Mouse (Mus musculus): ENCODE data around the gene Nf1. TPM values are rescaled to one million over a fixed set of nuclear protein-coding genes. Genes with fewer than 3 reads are reported as not detected.

Gene Nf1
- polyA plus RNA-seq, 1 experiment, result 8.0 TPM

DNA sequence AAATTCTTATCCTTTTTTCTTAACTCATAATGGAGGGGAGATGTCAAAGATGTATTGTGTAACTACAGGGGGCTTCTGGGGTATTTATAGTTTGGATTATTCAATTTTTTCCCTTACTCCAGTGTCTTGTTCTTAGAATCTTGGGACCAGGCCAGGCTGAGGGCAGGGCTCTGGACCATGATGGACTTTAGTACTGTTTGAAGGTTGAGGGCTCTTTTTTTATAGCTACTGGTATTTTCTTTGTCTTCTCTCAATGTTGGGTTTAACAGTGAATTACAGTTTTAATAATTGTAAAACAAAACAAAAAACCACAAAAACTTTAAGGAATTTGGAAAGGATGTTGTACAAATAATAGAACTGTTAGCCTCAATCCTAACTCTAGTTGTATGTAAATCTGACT is 113.5 kb downstream of the Nf1 start:
- Histone ChIP-seq H3ac (ENCODE audit: control insufficient read depth, insufficient read length, low read depth) (no peak overlapping the region), H3K27me3 (ENCODE audit: control insufficient read depth, insufficient read depth, insufficient read length) (no peaks in the 10 kb centered on the region), H3K79me2 (ENCODE audit: control insufficient read depth, insufficient read depth) (no peaks in the 10 kb centered on the region), H3K4me3 (ENCODE audit: insufficient read depth, poor library complexity, severe bottlenecking) (no peak overlapping the region), H3K79me3 (ENCODE audit: low read depth) (no peaks in the 10 kb centered on the region), H3K36me3 (ENCODE audit: control insufficient read depth, insufficient read depth) (peaks cover 70% of the 10 kb centered on the region)
- no peak for TF ChIP-seq MYOD1 (IDR thresholded peaks at IDR 0.05; ENCODE audit: control insufficient read depth, insufficient read length, low read depth)
- no peak for TF ChIP-seq CTCF (IDR thresholded peaks at IDR 0.05; ENCODE audit: control insufficient read depth, insufficient read depth, insufficient read length)
- no peak for TF ChIP-seq CEBPB (IDR thresholded peaks at IDR 0.05; ENCODE audit: low read depth)
- TF ChIP-seq USF1 (IDR thresholded peaks at IDR 0.05; ENCODE audit: low read depth), result no peak
- no peak for TF ChIP-seq MAX (IDR thresholded peaks at IDR 0.05)
- no peak for TF ChIP-seq MYOG (IDR thresholded peaks at IDR 0.05; ENCODE audit: control insufficient read depth, extremely low read depth, insufficient read length)

DNA sequence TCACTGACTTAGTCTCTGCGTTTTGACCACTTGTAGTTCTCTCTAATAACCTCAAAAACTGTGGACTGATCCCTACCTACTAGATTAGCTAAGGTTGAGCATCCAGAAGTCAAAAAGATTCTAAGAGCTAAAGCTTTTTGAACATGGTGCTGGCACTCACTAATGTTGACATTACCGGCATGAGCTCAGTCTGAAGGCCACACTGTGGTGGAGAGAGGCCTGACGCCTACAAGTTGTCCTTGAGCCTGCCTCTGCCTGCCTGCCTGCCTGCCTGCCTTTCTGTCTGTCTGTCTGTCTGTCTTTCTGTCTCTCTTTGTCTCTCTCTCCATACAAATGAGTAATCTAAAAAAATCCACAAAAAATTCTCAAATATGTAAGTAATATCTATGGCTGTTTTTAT is 118.4 kb downstream of the Nf1 start:
- Histone ChIP-seq H3K36me3 (ENCODE audit: control insufficient read depth, insufficient read depth) (peaks cover 81% of the 10 kb centered on the region), H3K27me3 (ENCODE audit: control insufficient read depth, insufficient read depth, insufficient read length) (no peaks in the 10 kb centered on the region), H3ac (ENCODE audit: control insufficient read depth, insufficient read length, low read depth) (no peak overlapping the region), H3K4me3 (ENCODE audit: insufficient read depth, poor library complexity, severe bottlenecking) (no peak overlapping the region), H3K79me2 (ENCODE audit: control insufficient read depth, insufficient read depth) (no peaks in the 10 kb centered on the region), H3K79me3 (ENCODE audit: low read depth) (no peaks in the 10 kb centered on the region)
- TF ChIP-seq FOSL1 (IDR thresholded peaks at IDR 0.05; ENCODE audit: insufficient read depth, low read length, poor library complexity, severe bottlenecking), result no peak
- no peak for TF ChIP-seq USF1 (IDR thresholded peaks at IDR 0.05; ENCODE audit: low read depth)
- no peak for TF ChIP-seq CEBPB (IDR thresholded peaks at IDR 0.05; ENCODE audit: low read depth)
- TF ChIP-seq MYOG (IDR thresholded peaks at IDR 0.05; ENCODE audit: control insufficient read depth, extremely low read depth, insufficient read length), result no peak
- no peak for TF ChIP-seq CTCF (IDR thresholded peaks at IDR 0.05; ENCODE audit: control insufficient read depth, insufficient read depth, insufficient read length)
- TF ChIP-seq MAX (IDR thresholded peaks at IDR 0.05), result no peak
- TF ChIP-seq MYOD1 (IDR thresholded peaks at IDR 0.05; ENCODE audit: control insufficient read depth, insufficient read length, low read depth), result no peak

DNA sequence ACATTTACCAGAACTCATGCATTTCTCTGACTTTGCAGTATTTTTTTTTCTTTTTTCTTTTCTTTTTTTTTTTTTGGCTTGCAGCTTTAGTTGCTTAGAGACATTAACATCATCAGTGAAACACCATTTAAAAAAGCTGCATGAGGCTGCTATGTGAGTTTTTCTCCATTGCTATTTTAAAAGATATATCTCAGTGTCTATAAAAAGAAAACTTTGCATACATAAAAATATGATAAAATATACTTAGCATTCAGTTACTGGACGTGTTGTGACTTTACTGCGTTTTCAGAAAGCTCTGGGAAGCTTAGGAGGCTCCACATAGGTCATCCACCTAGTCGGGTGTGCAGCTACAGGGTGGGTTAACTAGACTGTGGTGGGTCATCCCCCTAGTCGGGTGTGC is 120.4 kb downstream of the Nf1 start:
- no peak overlapping the region for H3K4me3 ChIP-seq (ENCODE audit: insufficient read depth, poor library complexity, severe bottlenecking)
- H3K79me2 ChIP-seq (ENCODE audit: control insufficient read depth, insufficient read depth), result no peaks in the 10 kb centered on the region
- H3K79me3 ChIP-seq (ENCODE audit: low read depth), result no peaks in the 10 kb centered on the region
- H3K27me3 ChIP-seq (ENCODE audit: control insufficient read depth, insufficient read depth, insufficient read length), result no peaks in the 10 kb centered on the region
- TF ChIP-seq MYOG (IDR thresholded peaks at IDR 0.05; ENCODE audit: control insufficient read depth, extremely low read depth, insufficient read length) (no peak), CEBPB (IDR thresholded peaks at IDR 0.05; ENCODE audit: low read depth) (no peak), MYOD1 (IDR thresholded peaks at IDR 0.05; ENCODE audit: control insufficient read depth, insufficient read length, low read depth) (no peak), CTCF (IDR thresholded peaks at IDR 0.05; ENCODE audit: control insufficient read depth, insufficient read depth, insufficient read length) (no peak), MAX (IDR thresholded peaks at IDR 0.05) (no peak), USF1 (IDR thresholded peaks at IDR 0.05; ENCODE audit: low read depth) (no peak), FOSL1 (IDR thresholded peaks at IDR 0.05; ENCODE audit: insufficient read depth, low read length, poor library complexity, severe bottlenecking) (no peak)
- H3ac ChIP-seq (ENCODE audit: control insufficient read depth, insufficient read length, low read depth), result no peak overlapping the region
- H3K36me3 ChIP-seq (ENCODE audit: control insufficient read depth, insufficient read depth), result peaks cover 75% of the 10 kb centered on the region

DNA sequence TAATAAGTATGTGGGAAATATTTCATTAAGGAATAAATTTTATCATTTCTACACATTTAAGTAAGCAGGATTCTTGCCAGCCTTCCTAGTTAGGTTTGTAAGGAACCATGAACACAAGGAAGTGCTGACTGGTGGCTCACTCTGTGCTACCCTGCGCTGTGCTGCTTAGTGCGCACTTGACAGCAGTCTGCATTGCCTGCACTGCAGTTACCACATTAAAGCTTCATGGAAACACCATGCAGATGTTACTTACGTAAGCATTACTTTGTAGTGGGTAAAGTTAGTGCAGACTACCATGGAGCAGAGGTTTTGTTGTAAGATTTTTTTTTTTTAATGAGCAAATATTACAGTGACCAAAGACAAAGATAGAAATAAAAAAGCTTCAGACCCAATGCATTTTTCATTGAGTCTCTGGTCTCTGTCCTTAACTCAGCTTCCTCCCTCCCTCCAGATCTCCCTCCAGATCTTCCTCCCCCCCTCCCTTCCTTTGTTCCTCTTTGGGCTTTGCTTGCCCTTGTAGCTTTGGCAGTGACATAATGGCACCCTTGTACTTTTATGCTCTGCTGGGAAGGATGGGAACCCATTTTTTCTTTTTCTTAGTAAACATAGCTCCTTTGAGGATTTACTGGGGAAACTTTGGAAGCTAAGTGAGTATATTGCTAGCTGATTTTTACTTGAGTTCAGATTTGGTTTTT is 121.4 kb downstream of the Nf1 start:
- no peak overlapping the region for H3K4me3 ChIP-seq (ENCODE audit: insufficient read depth, poor library complexity, severe bottlenecking)
- H3K27me3 ChIP-seq (ENCODE audit: control insufficient read depth, insufficient read depth, insufficient read length), result no peaks in the 10 kb centered on the region
- H3K79me2 ChIP-seq (ENCODE audit: control insufficient read depth, insufficient read depth), result no peaks in the 10 kb centered on the region
- no peak overlapping the region for H3ac ChIP-seq (ENCODE audit: control insufficient read depth, insufficient read length, low read depth)
- TF ChIP-seq MYOD1 (IDR thresholded peaks at IDR 0.05; ENCODE audit: control insufficient read depth, insufficient read length, low read depth), result no peak
- TF ChIP-seq FOSL1 (IDR thresholded peaks at IDR 0.05; ENCODE audit: insufficient read depth, low read length, poor library complexity, severe bottlenecking), result no peak
- no peak for TF ChIP-seq MAX (IDR thresholded peaks at IDR 0.05)
- no peak for TF ChIP-seq USF1 (IDR thresholded peaks at IDR 0.05; ENCODE audit: low read depth)
- TF ChIP-seq CTCF (IDR thresholded peaks at IDR 0.05; ENCODE audit: control insufficient read depth, insufficient read depth, insufficient read length), result no peak
- TF ChIP-seq MYOG (IDR thresholded peaks at IDR 0.05; ENCODE audit: control insufficient read depth, extremely low read depth, insufficient read length), result no peak
- TF ChIP-seq CEBPB (IDR thresholded peaks at IDR 0.05; ENCODE audit: low read depth), result no peak
- peaks cover 74% of the 10 kb centered on the region for H3K36me3 ChIP-seq (ENCODE audit: control insufficient read depth, insufficient read depth)
- H3K79me3 ChIP-seq (ENCODE audit: low read depth), result no peaks in the 10 kb centered on the region

DNA sequence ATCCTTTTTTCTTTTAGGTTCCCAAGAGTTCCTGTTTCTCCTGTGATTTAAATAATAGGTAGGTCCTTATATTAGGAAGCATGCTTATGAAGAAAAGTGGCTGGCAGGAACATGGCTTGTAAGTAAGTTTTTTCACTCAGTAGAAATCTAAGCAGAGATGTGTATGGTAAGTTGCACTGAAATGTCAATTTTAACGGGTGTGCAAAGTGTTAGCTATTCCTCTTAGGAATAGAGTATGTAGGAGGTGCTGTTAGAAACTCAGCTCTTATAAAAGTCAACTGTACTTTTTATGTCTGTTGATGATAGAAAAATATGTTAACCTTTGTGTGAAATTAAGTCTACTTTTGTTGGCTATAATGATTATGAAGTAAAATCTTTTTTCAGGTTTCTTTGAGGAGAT is 128.6 kb downstream of the Nf1 start:
- H3K36me3 ChIP-seq (ENCODE audit: control insufficient read depth, insufficient read depth), result peaks cover 60% of the 10 kb centered on the region
- H3K79me3 ChIP-seq (ENCODE audit: low read depth), result no peaks in the 10 kb centered on the region
- TF ChIP-seq CEBPB (IDR thresholded peaks at IDR 0.05; ENCODE audit: low read depth), result no peak
- TF ChIP-seq MAX (IDR thresholded peaks at IDR 0.05), result no peak
- TF ChIP-seq MYOD1 (IDR thresholded peaks at IDR 0.05; ENCODE audit: control insufficient read depth, insufficient read length, low read depth), result no peak
- TF ChIP-seq MYOG (IDR thresholded peaks at IDR 0.05; ENCODE audit: control insufficient read depth, extremely low read depth, insufficient read length), result no peak
- no peak for TF ChIP-seq FOSL1 (IDR thresholded peaks at IDR 0.05; ENCODE audit: insufficient read depth, low read length, poor library complexity, severe bottlenecking)
- no peak for TF ChIP-seq USF1 (IDR thresholded peaks at IDR 0.05; ENCODE audit: low read depth)
- no peak for TF ChIP-seq CTCF (IDR thresholded peaks at IDR 0.05; ENCODE audit: control insufficient read depth, insufficient read depth, insufficient read length)
- H3K27me3 ChIP-seq (ENCODE audit: control insufficient read depth, insufficient read depth, insufficient read length), result no peaks in the 10 kb centered on the region
- no peaks in the 10 kb centered on the region for H3K79me2 ChIP-seq (ENCODE audit: control insufficient read depth, insufficient read depth)
- no peak overlapping the region for H3ac ChIP-seq (ENCODE audit: control insufficient read depth, insufficient read length, low read depth)
- H3K4me3 ChIP-seq (ENCODE audit: insufficient read depth, poor library complexity, severe bottlenecking), result no peak overlapping the region
